Mouse (Mus musculus) erythroblast, embryonic 14.5 days (primary cell): ENCODE results near the gene Xxylt1. TPM values are rescaled to one million over a fixed set of nuclear protein-coding genes. Genes with fewer than 3 reads are reported as not detected.

Experiments
- H3K27me3 ChIP-seq: 2 replicates; pipeline ENCODE4 v1.6.1; 2012; ENCODE audit warnings: inconsistent platforms; ENCODE audit not compliant: control insufficient read depth
- H3K36me3 ChIP-seq: 2 replicates; pipeline ENCODE4 v1.6.1; 2012; ENCODE audit warnings: mild to moderate bottlenecking, inconsistent platforms; ENCODE audit not compliant: control insufficient read depth
- H3K4me1 ChIP-seq: 2 replicates; pipeline ENCODE4 v1.6.1; 2012; ENCODE audit warnings: inconsistent platforms; ENCODE audit not compliant: control insufficient read depth
- H3K4me3 ChIP-seq: replicated peaks from 2 replicates; pipeline ENCODE3; 2012; ENCODE audit warnings: moderate library complexity, mild to moderate bottlenecking, inconsistent platforms
- H3K9me3 ChIP-seq: 2 replicates; pipeline ENCODE4 v1.6.1; 2012; ENCODE audit warnings: low read length, inconsistent platforms, mixed read lengths; ENCODE audit not compliant: control insufficient read depth
- GATA1 ChIP-seq: IDR thresholded peaks from 2 replicates; pipeline ENCODE4 v1.6.1; 2012; ENCODE audit warnings: low read length, inconsistent platforms, mixed read lengths
- TAL1 ChIP-seq: IDR thresholded peaks from 3 replicates; pipeline ENCODE4 v1.6.1; 2012; ENCODE audit warnings: low read length, inconsistent platforms, mixed read lengths
- polyA plus RNA-seq: library from polyadenylated mRNA; stranded (reverse); fragments of >175 nt; gene quantifications from 2 replicates; pipeline ENCODE4 v1.2.3, GENCODE M21; 2012

Gene Xxylt1
- 0.01 and 0.04 TPM in 2 replicates for polyA plus RNA-seq

GRCm38 (mm10) chr16:31081125-31081664 lies at the start of gene Xxylt1:
Gene Xxylt1, minus strand, starts transcription at chr16:31081432.
- H3K36me3 ChIP-seq, result peaks cover 3% of the 10 kb centered on the region
- peak within 1 kb of the TSS; percentile 75 for H3K4me3 ChIP-seq
- no peaks in the 10 kb centered on the region for H3K9me3 ChIP-seq
- H3K27me3 ChIP-seq, result no peaks in the 10 kb centered on the region
- TF ChIP-seq GATA1 (peak; percentile 49; the same call in 1 of the 2 replicates), TAL1 (no peak)
- H3K4me1 ChIP-seq, result peaks cover 25% of the 10 kb centered on the region

- peaks cover 18% of the 10 kb centered on the region for H3K36me3 ChIP-seq
- no peaks in the 10 kb centered on the region for H3K9me3 ChIP-seq
- H3K4me3 ChIP-seq, result no peak overlapping the region
- H3K27me3 ChIP-seq, result no peaks in the 10 kb centered on the region
- no peak for TF ChIP-seq GATA1
- TF ChIP-seq TAL1, result no peak
- no peaks in the 10 kb centered on the region for H3K4me1 ChIP-seq
Measured at GRCm38 (mm10) chr16:31128116-31128515, 46.9 kb upstream of the Xxylt1 start.

- peaks cover 16% of the 10 kb centered on the region for H3K36me3 ChIP-seq
Measured at GRCm38 (mm10) chr16:31124991-31125390, 43.8 kb upstream of the Xxylt1 start.

GRCm38 (mm10) chr16:31121612-31122011 lies 40.4 kb upstream of the Xxylt1 start:
- peaks cover 12% of the 10 kb centered on the region for H3K36me3 ChIP-seq
- TF ChIP-seq GATA1 (no peak), TAL1 (no peak)
- no peaks in the 10 kb centered on the region for H3K9me3 ChIP-seq
- H3K4me1 ChIP-seq, result no peaks in the 10 kb centered on the region
- H3K4me3 ChIP-seq, result no peak overlapping the region
- H3K27me3 ChIP-seq, result no peaks in the 10 kb centered on the region

More at GRCm38 (mm10) chr16:31124991-31125390, 43.8 kb upstream of the Xxylt1 start:
- TF ChIP-seq TAL1, result no peak
- no peak for TF ChIP-seq GATA1
- Histone ChIP-seq H3K4me1 (no peaks in the 10 kb centered on the region), H3K9me3 (no peaks in the 10 kb centered on the region), H3K27me3 (no peaks in the 10 kb centered on the region), H3K4me3 (no peak overlapping the region)

GRCm38 (mm10) chr16:31113596-31113995 lies 32.4 kb upstream of the Xxylt1 start:
- Histone ChIP-seq H3K36me3 (peaks cover 27% of the 10 kb centered on the region), H3K9me3 (peaks cover 2% of the 10 kb centered on the region; the same call in 1 of the 2 replicates), H3K27me3 (no peaks in the 10 kb centered on the region), H3K4me3 (no peak overlapping the region), H3K4me1 (no peaks in the 10 kb centered on the region)
- TF ChIP-seq TAL1 (no peak), GATA1 (no peak)

- no peak for TF ChIP-seq GATA1
- TF ChIP-seq TAL1, result no peak
- Histone ChIP-seq H3K36me3 (peaks cover 36% of the 10 kb centered on the region), H3K9me3 (no peaks in the 10 kb centered on the region), H3K4me3 (no peak overlapping the region), H3K27me3 (no peaks in the 10 kb centered on the region), H3K4me1 (no peaks in the 10 kb centered on the region)
Measured at GRCm38 (mm10) chr16:31101352-31101751, 20.1 kb upstream of the Xxylt1 start.

GRCm38 (mm10) chr16:31099906-31100305 lies 18.7 kb upstream of the Xxylt1 start:
- H3K9me3 ChIP-seq, result no peaks in the 10 kb centered on the region

GRCm38 (mm10) chr16:31094036-31094435 lies 12.8 kb upstream of the Xxylt1 start:
- H3K27me3 ChIP-seq, result no peaks in the 10 kb centered on the region
- H3K9me3 ChIP-seq, result no peaks in the 10 kb centered on the region
- H3K4me3 ChIP-seq, result no peak overlapping the region
- H3K36me3 ChIP-seq, result peaks cover 4% of the 10 kb centered on the region
- TF ChIP-seq TAL1, result no peak
- TF ChIP-seq GATA1, result no peak
- no peaks in the 10 kb centered on the region for H3K4me1 ChIP-seq

More at GRCm38 (mm10) chr16:31099906-31100305, 18.7 kb upstream of the Xxylt1 start:
- Histone ChIP-seq H3K4me1 (no peaks in the 10 kb centered on the region), H3K27me3 (no peaks in the 10 kb centered on the region), H3K4me3 (no peak overlapping the region), H3K36me3 (peaks cover 35% of the 10 kb centered on the region)
- TF ChIP-seq TAL1, result no peak
- TF ChIP-seq GATA1, result no peak

GRCm38 (mm10) chr16:31093186-31093585 lies 12.0 kb upstream of the Xxylt1 start:
- no peaks in the 10 kb centered on the region for H3K4me1 ChIP-seq
- no peaks in the 10 kb centered on the region for H3K9me3 ChIP-seq
- H3K4me3 ChIP-seq, result no peak overlapping the region
- TF ChIP-seq TAL1 (no peak), GATA1 (no peak)
- no peaks in the 10 kb centered on the region for H3K27me3 ChIP-seq
- H3K36me3 ChIP-seq, result peaks cover 3% of the 10 kb centered on the region

- H3K9me3 ChIP-seq, result no peaks in the 10 kb centered on the region
- TF ChIP-seq TAL1 (no peak), GATA1 (no peak)
- peaks cover 3% of the 10 kb centered on the region for H3K36me3 ChIP-seq
Measured at GRCm38 (mm10) chr16:31081891-31082290, 659 bp upstream of the Xxylt1 start.

More at GRCm38 (mm10) chr16:31081891-31082290, 659 bp upstream of the Xxylt1 start:
- Histone ChIP-seq H3K27me3 (no peaks in the 10 kb centered on the region), H3K4me3 (no peak overlapping the region), H3K4me1 (peaks cover 25% of the 10 kb centered on the region)
